Mouse (Mus musculus): Measurements from ENCODE around the gene Rbmx2.

The Rbmx2 gene

GRCm38 (mm10) chrX:48694864-48695371 is at the start of gene Rbmx2:
Rbmx2 (plus strand) TSS chrX:48695004.
- peak; percentile 90 to 94 for DNase-seq

GRCm38 (mm10) chrX:48666807-48667206 is 28.0 kb upstream of the Rbmx2 start:
- DNase-seq = no peak

GRCm38 (mm10) chrX:48669588-48669987 is 25.2 kb upstream of the Rbmx2 start:
- no peak for DNase-seq

- no peak for DNase-seq
Measured at GRCm38 (mm10) chrX:48671714-48672113, 23.1 kb upstream of the Rbmx2 start.

GRCm38 (mm10) chrX:48674171-48674570 is 20.6 kb upstream of the Rbmx2 start, which contains the start of gene Gpr119:
Gpr119 (minus strand) TSS chrX:48674478.
- DNase-seq = peak in 1 of 2 experiments; percentile 5

- DNase-seq = peak; percentile 43 to 60
Measured at GRCm38 (mm10) chrX:48683451-48683850, 11.4 kb upstream of the Rbmx2 start.

- DNase-seq = no peak
Measured at GRCm38 (mm10) chrX:48683857-48684256, 10.9 kb upstream of the Rbmx2 start.

- DNase-seq = no peak
Measured at GRCm38 (mm10) chrX:48694460-48694859, 344 bp upstream of the Rbmx2 start.

GRCm38 (mm10) chrX:48709701-48710100 is 14.9 kb downstream of the Rbmx2 start:
- no peak for DNase-seq

GRCm38 (mm10) chrX:48712846-48713245 is 18.0 kb downstream of the Rbmx2 start:
- DNase-seq = no peak

GRCm38 (mm10) chrX:48754710-48755283 is 60.0 kb downstream of the Rbmx2 start:
- no peak for DNase-seq

Measured in kidney, postnatal 25 days (tissue).